Mouse (Mus musculus): ENCODE measurements around the gene Gpatch3. TPM values are rescaled to one million over a fixed set of nuclear protein-coding genes. Genes with fewer than 3 reads are reported as not detected.

Gene Gpatch3
- polyA plus RNA-seq, 1 experiment from 2014 or later, result 6.7 TPM

DNA sequence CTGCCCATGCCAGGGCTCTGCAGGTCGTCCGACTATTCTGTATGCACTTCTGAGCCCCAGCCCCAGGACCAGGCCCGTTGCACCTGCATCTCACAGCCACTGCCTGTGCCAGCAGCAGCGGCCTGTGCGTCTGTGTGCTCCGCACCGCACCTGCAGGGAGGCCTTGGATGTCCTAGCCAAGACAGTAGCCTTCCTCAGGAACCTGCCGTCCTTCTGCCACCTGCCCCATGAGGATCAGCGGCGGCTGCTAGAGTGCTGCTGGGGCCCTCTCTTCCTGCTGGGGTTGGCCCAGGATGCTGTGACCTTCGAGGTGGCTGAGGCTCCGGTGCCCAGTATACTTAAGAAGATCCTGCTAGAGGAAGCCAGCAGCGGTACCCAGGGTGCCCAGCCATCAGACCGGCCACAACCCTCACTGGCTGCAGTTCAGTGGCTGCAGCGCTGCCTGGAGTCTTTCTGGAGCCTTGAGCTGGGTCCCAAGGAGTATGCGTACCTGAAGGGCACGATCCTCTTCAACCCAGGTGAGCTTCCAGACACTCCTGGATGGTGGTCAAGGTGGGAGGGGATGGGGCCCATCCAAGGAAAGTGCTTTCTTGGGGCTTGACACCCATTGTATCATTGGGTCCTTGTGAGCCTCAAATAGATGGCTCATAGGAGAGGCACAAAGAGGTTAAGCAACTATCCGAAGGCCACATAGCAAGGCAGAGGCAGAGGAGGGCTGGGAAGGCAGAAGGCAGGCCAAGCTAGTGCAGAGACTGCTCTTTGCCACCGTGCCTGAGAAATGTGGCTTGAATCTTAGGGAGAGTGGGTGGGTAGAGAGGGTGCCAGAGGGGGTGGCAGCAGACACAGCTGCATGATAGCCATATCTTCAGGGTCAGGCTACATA, 20.9 kb upstream of the Gpatch3 start:
- Histone ChIP-seq H3K27ac (ENCODE audit: low read depth, low read length) (no peak overlapping the region), H3K4me1 (ENCODE audit: control insufficient read depth, insufficient read depth, low read length) (no peaks in the 10 kb centered on the region), H3K4me3 (ENCODE audit: low read depth, low read length) (no peak overlapping the region), H3K9ac (replicated peaks; ENCODE audit: low read depth, low read length) (no peak overlapping the region), H3K9me3 (ENCODE audit: control insufficient read depth, low read length) (no peaks in the 10 kb centered on the region), H3K36me3 (ENCODE audit: control insufficient read depth, insufficient read depth, low read length) (no peaks in the 10 kb centered on the region), H3K4me2 (ENCODE audit: low read depth, low read length) (no peak overlapping the region), H3K27me3 (ENCODE audit: control insufficient read depth, insufficient read depth, low read length) (no peaks in the 10 kb centered on the region)
- WGBS, result 81% methylated on average over 19 of the region's 19 CpGs
- no peak for ATAC-seq (ENCODE audit: low read depth)

DNA sequence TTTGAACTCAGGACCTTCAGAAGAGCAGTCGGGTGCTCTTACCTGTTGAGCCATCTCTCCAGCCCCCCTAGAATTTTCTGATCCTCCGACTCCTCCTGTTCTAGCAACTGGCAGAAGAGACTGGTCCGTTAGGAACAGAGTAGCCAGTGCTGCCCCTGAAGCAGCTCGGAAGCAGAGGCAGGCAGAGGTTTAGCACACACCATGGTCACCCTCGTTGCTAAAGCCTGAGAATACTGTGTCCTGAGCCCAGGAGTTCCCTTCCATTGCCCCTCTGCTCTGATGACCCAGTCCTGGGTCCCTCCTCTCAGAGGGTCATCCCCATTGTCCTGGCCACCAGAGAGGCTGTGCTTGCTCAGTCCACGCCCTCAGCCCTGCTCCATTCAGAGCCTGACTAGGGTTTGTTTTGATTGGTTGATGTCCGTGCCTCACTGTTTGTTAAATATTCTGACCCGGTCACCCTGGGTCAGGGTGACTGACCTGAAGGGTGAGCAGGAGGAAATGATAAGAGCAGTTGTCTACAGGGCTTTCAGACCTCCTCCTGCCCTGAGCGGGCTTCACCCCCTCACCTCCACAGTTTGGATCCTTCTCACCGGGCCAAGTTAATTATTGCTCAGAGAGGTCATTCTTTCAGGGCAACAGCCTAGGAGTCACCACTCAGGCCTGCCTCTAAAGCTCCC, 17.4 kb upstream of the Gpatch3 start:
- Histone ChIP-seq H3K36me3 (ENCODE audit: control insufficient read depth, insufficient read depth, low read length) (no peaks in the 10 kb centered on the region), H3K4me2 (ENCODE audit: low read depth, low read length) (no peak overlapping the region), H3K27ac (ENCODE audit: low read depth, low read length) (no peak overlapping the region), H3K4me3 (ENCODE audit: low read depth, low read length) (no peak overlapping the region), H3K4me1 (ENCODE audit: control insufficient read depth, insufficient read depth, low read length) (no peaks in the 10 kb centered on the region), H3K9me3 (ENCODE audit: control insufficient read depth, low read length) (no peaks in the 10 kb centered on the region), H3K27me3 (ENCODE audit: control insufficient read depth, insufficient read depth, low read length) (no peaks in the 10 kb centered on the region), H3K9ac (replicated peaks; ENCODE audit: low read depth, low read length) (no peak overlapping the region)
- ATAC-seq (ENCODE audit: low read depth), result no peak
- 27% methylated on average over 10 of the region's 10 CpGs for WGBS

DNA sequence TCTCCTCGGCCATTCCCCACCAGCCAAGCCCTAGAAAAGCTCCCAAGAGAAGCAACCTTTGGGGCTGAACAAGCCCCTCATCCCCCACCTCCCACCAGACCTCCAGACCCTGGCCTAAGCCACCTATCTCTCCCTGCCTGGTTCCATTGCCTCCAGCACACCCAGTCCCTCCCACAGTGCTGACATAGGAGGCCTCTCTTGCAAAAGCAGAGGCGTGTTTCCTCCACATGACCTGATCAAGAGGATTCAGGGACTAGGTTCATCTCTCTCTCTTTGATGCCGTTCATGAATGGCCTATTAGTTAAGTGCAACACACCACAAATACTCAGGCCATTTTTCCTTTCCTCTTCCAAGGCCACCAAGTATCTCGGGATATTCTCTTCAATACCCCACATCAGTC, 14.7 kb upstream of the Gpatch3 start:
- WGBS, result 84% methylated on average over 4 of the region's 4 CpGs
- Histone ChIP-seq H3K9ac (replicated peaks; ENCODE audit: low read depth, low read length) (no peak overlapping the region), H3K9me3 (ENCODE audit: control insufficient read depth, low read length) (no peaks in the 10 kb centered on the region), H3K36me3 (ENCODE audit: control insufficient read depth, insufficient read depth, low read length) (no peaks in the 10 kb centered on the region), H3K4me3 (ENCODE audit: low read depth, low read length) (no peak overlapping the region), H3K27me3 (ENCODE audit: control insufficient read depth, insufficient read depth, low read length) (no peaks in the 10 kb centered on the region), H3K4me1 (ENCODE audit: control insufficient read depth, insufficient read depth, low read length) (no peaks in the 10 kb centered on the region), H3K4me2 (ENCODE audit: low read depth, low read length) (no peak overlapping the region), H3K27ac (ENCODE audit: low read depth, low read length) (no peak overlapping the region)
- ATAC-seq (ENCODE audit: low read depth), result no peak

DNA sequence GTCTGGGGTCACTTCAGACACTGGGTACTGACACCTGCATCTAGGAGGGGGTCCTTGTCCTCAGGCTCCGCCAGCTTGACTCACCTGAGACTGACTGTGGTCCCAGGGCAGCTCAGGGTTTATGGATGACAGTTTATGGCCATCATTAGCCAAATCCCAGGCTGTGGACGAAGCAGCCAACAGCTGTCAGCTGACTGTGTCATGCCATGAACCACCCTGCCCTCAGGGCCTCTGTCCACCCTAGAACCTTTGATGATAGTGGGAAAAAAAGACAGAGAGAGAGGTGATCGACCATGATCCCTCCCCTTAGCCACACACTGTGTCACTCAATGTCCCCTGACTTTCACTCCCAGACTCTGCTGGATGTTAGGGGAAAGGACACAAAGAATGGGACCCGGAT, 12.9 kb upstream of the Gpatch3 start:
- H3K9me3 ChIP-seq (ENCODE audit: control insufficient read depth, low read length), result no peaks in the 10 kb centered on the region
- no peak for ATAC-seq (ENCODE audit: low read depth)
- H3K4me1 ChIP-seq (ENCODE audit: control insufficient read depth, insufficient read depth, low read length), result no peaks in the 10 kb centered on the region
- no peak overlapping the region for H3K4me2 ChIP-seq (ENCODE audit: low read depth, low read length)
- H3K9ac ChIP-seq (replicated peaks; ENCODE audit: low read depth, low read length), result no peak overlapping the region
- no peaks in the 10 kb centered on the region for H3K27me3 ChIP-seq (ENCODE audit: control insufficient read depth, insufficient read depth, low read length)
- H3K4me3 ChIP-seq (ENCODE audit: low read depth, low read length), result no peak overlapping the region
- H3K27ac ChIP-seq (ENCODE audit: low read depth, low read length), result no peak overlapping the region
- 43% methylated on average over 4 of the region's 4 CpGs for WGBS
- H3K36me3 ChIP-seq (ENCODE audit: control insufficient read depth, insufficient read depth, low read length), result no peaks in the 10 kb centered on the region

DNA sequence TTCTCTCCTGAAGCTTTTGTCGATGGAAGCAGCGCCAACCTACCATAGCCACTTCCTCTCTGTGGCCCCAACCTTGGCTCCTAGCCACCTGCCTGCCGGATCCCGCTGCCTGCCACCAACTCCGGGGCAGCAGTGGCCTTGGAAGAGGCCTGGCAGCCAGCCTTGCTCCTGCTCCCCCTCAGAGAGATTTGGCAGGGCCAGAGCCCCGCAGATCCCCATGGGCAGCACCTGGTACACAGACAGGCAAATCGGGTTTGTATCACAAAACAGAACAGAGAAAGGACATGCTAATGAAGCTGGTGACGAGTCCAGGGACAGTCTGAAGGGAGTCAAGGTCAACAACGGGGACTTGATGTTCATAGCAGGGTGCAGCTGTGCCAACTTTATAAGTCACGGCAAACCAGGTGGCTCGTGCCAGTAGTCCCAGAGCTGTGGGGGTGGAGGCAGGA, 11.4 kb upstream of the Gpatch3 start:
- Histone ChIP-seq H3K27me3 (ENCODE audit: control insufficient read depth, insufficient read depth, low read length) (no peaks in the 10 kb centered on the region), H3K9ac (replicated peaks; ENCODE audit: low read depth, low read length) (no peak overlapping the region), H3K4me1 (ENCODE audit: control insufficient read depth, insufficient read depth, low read length) (no peaks in the 10 kb centered on the region), H3K27ac (ENCODE audit: low read depth, low read length) (no peak overlapping the region), H3K4me3 (ENCODE audit: low read depth, low read length) (no peak overlapping the region), H3K4me2 (ENCODE audit: low read depth, low read length) (no peak overlapping the region), H3K36me3 (ENCODE audit: control insufficient read depth, insufficient read depth, low read length) (no peaks in the 10 kb centered on the region), H3K9me3 (ENCODE audit: control insufficient read depth, low read length) (no peaks in the 10 kb centered on the region)
- ATAC-seq (ENCODE audit: low read depth), result no peak
- WGBS, result 72% methylated on average over 11 of the region's 11 CpGs

DNA sequence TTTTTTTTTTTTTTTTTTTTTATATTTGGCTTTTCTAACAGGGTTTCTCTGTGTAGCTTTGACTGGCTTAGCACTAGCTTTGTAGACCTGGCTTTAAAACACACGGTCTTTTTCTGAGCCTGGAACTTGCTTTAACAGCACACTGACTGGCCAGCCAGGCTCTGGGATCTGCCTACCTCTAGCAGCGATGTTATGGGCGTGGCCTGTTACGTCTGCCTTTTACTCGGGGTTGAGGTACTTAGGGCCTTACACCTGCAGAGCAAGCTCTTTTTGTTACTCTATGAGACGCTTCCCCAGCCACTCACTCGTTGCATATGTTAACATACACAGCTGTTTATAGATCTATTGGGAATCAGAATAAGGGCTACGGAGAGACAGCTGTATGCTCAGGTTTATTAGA, 7.3 kb upstream of the Gpatch3 start:
- ATAC-seq (ENCODE audit: low read depth), result no peak
- Histone ChIP-seq H3K4me3 (ENCODE audit: low read depth, low read length) (no peak overlapping the region), H3K9ac (replicated peaks; ENCODE audit: low read depth, low read length) (no peak overlapping the region), H3K27ac (ENCODE audit: low read depth, low read length) (no peak overlapping the region), H3K4me1 (ENCODE audit: control insufficient read depth, insufficient read depth, low read length) (no peaks in the 10 kb centered on the region), H3K4me2 (ENCODE audit: low read depth, low read length) (no peak overlapping the region), H3K36me3 (ENCODE audit: control insufficient read depth, insufficient read depth, low read length) (no peaks in the 10 kb centered on the region), H3K27me3 (ENCODE audit: control insufficient read depth, insufficient read depth, low read length) (no peaks in the 10 kb centered on the region), H3K9me3 (ENCODE audit: control insufficient read depth, low read length) (no peaks in the 10 kb centered on the region)
- WGBS, result 25% methylated on average over 8 of the region's 8 CpGs

DNA sequence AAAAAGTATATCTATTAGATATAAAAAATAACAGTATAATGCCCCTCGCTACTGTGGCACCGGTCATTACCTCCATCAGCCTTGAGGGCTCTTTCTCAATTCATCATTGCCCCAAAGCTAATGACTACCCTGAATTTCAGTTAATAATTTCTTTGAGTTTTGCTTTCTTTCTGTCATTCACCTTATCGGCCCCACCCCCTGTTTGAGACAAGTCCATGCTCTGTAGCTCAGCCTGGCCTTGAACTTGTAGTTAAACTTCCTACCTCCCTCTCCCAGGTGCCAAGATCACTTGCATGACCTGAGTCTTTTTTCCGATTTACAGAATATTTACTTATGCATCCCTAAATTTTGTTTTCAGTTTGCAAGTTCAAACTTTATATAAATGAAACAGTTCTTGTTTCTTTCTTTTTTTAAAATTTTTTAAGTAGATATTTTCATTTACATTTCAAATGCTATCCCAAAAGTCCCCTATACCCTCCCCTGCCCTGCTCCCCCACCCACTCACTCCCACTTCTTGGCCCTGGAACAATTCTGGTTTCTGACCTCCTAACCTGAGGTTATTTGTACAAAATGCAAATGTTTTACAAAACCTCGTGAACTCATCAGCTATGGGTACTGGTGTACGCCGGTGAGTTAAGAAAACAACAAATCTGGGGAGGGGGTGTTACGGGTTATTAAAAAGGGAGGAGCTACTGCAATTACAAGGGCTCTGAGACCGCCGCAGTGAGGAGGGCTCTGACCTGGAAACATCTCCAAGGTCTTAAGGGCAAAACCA, 5.1 kb upstream of the Gpatch3 start:
- no peaks in the 10 kb centered on the region for H3K9me3 ChIP-seq (ENCODE audit: control insufficient read depth, low read length)
- 79% methylated on average over 10 of the region's 10 CpGs for WGBS
- ATAC-seq (ENCODE audit: low read depth), result no peak

DNA sequence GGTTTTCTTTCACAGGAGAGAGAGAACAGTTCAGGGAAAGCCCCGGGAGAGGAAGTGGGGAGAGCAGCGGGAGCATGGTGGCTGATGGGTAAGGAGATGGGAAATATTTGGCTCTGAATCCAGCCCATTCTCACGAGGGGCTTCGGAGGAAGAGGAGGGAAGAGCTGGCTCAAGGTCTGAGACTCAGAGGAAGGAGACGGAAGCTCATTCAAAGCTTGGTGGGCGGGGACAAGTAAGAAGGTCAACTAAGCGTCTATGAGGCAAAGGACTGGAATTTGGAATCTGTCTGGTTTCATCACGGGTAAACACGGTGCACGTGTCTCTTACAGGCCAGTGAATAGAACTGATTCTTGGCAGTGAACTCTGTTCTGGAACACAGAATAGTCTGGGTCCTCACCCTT, 4.5 kb upstream of the Gpatch3 start:
- Histone ChIP-seq H3K9me3 (ENCODE audit: control insufficient read depth, low read length) (no peaks in the 10 kb centered on the region), H3K4me3 (ENCODE audit: low read depth, low read length) (no peak overlapping the region), H3K27me3 (ENCODE audit: control insufficient read depth, insufficient read depth, low read length) (no peaks in the 10 kb centered on the region), H3K36me3 (ENCODE audit: control insufficient read depth, insufficient read depth, low read length) (no peaks in the 10 kb centered on the region), H3K27ac (ENCODE audit: low read depth, low read length) (no peak overlapping the region), H3K9ac (replicated peaks; ENCODE audit: low read depth, low read length) (no peak overlapping the region), H3K4me2 (ENCODE audit: low read depth, low read length) (no peak overlapping the region), H3K4me1 (ENCODE audit: control insufficient read depth, insufficient read depth, low read length) (0 out of 2 replicates have a peak, but pooled peaks cover under 1% of the 10 kb centered on the region)
- ATAC-seq (ENCODE audit: low read depth), result no peak
- WGBS, result 63% methylated on average over 10 of the region's 10 CpGs

More for the DNA sequence above, 5.1 kb upstream of the Gpatch3 start:
- Histone ChIP-seq H3K4me2 (ENCODE audit: low read depth, low read length) (no peak overlapping the region), H3K27ac (ENCODE audit: low read depth, low read length) (no peak overlapping the region), H3K4me3 (ENCODE audit: low read depth, low read length) (no peak overlapping the region), H3K36me3 (ENCODE audit: control insufficient read depth, insufficient read depth, low read length) (no peaks in the 10 kb centered on the region), H3K27me3 (ENCODE audit: control insufficient read depth, insufficient read depth, low read length) (no peaks in the 10 kb centered on the region), H3K9ac (replicated peaks; ENCODE audit: low read depth, low read length) (no peak overlapping the region), H3K4me1 (ENCODE audit: control insufficient read depth, insufficient read depth, low read length) (no peaks in the 10 kb centered on the region)

Measured in neural tube, embryonic 14.5 days (tissue).